Mouse (Mus musculus) myocyte (in vitro differentiated cells): ENCODE results near the gene Mvd.

Experiments used
- POLR2A ChIP-seq: IDR thresholded peaks from one replicate; pipeline ENCODE4 v1.6.1; 2011; ENCODE audit warnings: low read depth, mild to moderate bottlenecking, control low read depth, moderate library complexity; ENCODE audit not compliant: insufficient read length
- REST ChIP-seq: IDR thresholded peaks from one replicate; pipeline ENCODE4 v1.6.1; 2011; ENCODE audit warnings: mild to moderate bottlenecking, control low read depth, moderate library complexity; ENCODE audit not compliant: insufficient read depth, insufficient read length
- TCF12 ChIP-seq: IDR thresholded peaks from one replicate; pipeline ENCODE4 v1.6.1; 2011; ENCODE audit warnings: mild to moderate bottlenecking, control low read depth; ENCODE audit not compliant: poor library complexity, insufficient read depth, severe bottlenecking
- TCF3 ChIP-seq: IDR thresholded peaks from one replicate; pipeline ENCODE4 v1.6.1; 2011; ENCODE audit warnings: low read depth, control low read depth; ENCODE audit not compliant: insufficient read length

- TF ChIP-seq TCF12 (no peak), TCF3 (no peak), POLR2A (no peak), REST (no peak)
These were observed 3.9 kb downstream of the Mvd start for GRCm38 (mm10) chr8:122439336-122439735.
